Mouse (Mus musculus) adrenal gland, postnatal 4 days (tissue): ENCODE measurements around the gene Gjb2. TPM values are rescaled to one million over a fixed set of nuclear protein-coding genes. Genes with fewer than 3 reads are reported as not detected.

ENCODE experiments used
- DNase-seq, 2 experiments: peaks; one replicate each; pipeline ENCODE4 v3.0.0; 2021 to 2022; ENCODE audit warnings: low spot score in 2 of 2, mixed read lengths in 2 of 2
- total RNA-seq, 2 experiments: library from RNA; stranded (reverse); gene quantifications; 2 replicates each; pipeline ENCODE4 v1.2.3; 2021

Gene Gjb2
- total RNA-seq, 2 experiments from 2014 or later = 3.7 to 13.6 TPM

DNA sequence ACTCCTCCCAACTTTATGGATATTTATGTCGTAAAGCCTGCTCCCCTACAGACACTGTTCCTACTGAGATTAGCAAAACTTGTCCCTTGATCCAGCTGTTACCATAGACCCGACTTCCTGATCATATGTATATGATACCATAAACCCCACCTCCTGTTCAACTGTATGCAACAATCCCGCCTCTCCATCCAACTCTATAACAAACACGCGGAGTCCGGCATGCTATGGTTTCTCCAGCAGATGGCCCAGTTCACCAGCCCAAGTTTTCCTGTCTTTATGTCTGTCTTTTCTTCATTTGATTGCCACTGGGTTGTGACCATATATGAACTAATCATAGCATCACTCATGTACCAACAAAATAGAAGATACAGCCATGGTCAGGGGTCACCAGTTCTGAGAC, 29.0 kb downstream of the Gjb2 start:
- DNase-seq = no peak

GRCm38 (mm10) chr14:57069906-57070305, 34.6 kb downstream of the Gjb2 start:
- peak; percentile 7 to 20 for DNase-seq

GRCm38 (mm10) chr14:57066053-57066452, 38.4 kb downstream of the Gjb2 start:
- DNase-seq = no peak

- DNase-seq = peak; percentile 24 to 57
Measured at GRCm38 (mm10) chr14:57060052-57060451, 44.5 kb downstream of the Gjb2 start.

GRCm38 (mm10) chr14:57057563-57058321, 46.8 kb downstream of the Gjb2 start, which contains the start of gene Gja3:
Gja3 (minus strand) TSS chr14:57058100.
- no peak for DNase-seq

DNA sequence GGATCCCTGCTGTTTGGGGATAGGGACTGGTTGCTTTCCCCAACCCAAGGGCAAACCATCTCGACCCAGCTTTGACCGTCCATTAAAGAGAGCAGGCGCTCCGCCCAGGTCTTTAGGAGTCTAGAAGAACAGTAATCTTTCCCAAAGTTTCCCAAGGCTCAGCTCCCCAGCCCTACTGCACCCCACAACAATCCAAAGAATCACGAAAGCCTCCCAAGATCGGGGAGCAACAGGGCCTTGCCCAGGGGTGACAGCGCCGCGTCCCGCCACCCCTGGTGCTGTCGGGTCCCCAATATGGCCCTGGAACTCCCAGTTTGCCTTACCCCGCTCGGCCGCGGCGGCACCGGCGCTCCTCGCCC, 47.3 kb downstream of the Gjb2 start:
- DNase-seq = no peak

GRCm38 (mm10) chr14:57052713-57053112, 51.8 kb downstream of the Gjb2 start:
- no peak for DNase-seq

Other genes starting within 250 kb of the Gjb2 start
- gene Zmym2, start 218.0 kb downstream of the Gjb2 start, total RNA-seq = 10 to 100 TPM; 66.3 to 71.8 TPM
- 1 to 10 TPM in 1 of 2 experiments, under 1 TPM in 1; 0.59 to 1.8 TPM for gene Gja3, start 46.6 kb downstream of the Gjb2 start, total RNA-seq
- not detected for gene Gm4491, start 11.2 kb upstream of the Gjb2 start, total RNA-seq
- gene Gjb6, start 28.9 kb upstream of the Gjb2 start, total RNA-seq = not detected